Mouse (Mus musculus): ENCODE data around the gene Pxmp4. TPM values are rescaled to one million over a fixed set of nuclear protein-coding genes. Genes with fewer than 3 reads are reported as not detected.

Pxmp4 gene
- total RNA-seq, 1 experiment from 2014 or later = 18.2 TPM

- ATAC-seq (replicated peaks; ENCODE audit: low read depth, poor library complexity, severe bottlenecking) = no peak
These were observed 26.4 kb downstream of the Pxmp4 start for GRCm38 (mm10) chr2:154576876-154577743.

GRCm38 (mm10) chr2:154574271-154574670, 29.2 kb downstream of the Pxmp4 start:
- ATAC-seq (replicated peaks; ENCODE audit: low read depth, poor library complexity, severe bottlenecking) = no peak

DNA sequence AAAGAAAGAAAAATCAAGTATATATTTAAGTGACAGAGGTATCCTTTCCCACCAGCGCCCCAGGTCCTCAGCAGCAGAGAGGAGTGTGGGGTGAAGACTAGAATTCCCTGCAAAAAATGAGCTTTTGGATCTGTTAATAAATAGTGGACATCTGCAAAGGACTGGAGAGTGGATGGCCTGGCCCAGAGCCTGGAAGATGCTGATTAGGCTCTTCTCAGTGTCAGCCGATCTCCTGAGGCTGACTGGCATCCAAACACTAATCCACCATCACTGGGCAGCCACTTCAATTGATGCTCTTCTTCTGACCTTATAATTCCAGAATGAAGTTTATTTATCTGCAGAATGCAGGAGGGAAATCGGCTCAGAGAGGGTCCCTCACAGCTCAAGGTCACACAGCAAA, 30.5 kb downstream of the Pxmp4 start:
- no peak for ATAC-seq (replicated peaks; ENCODE audit: low read depth, poor library complexity, severe bottlenecking)

- no peak for ATAC-seq (replicated peaks; ENCODE audit: low read depth, poor library complexity, severe bottlenecking)
These were observed 31.5 kb downstream of the Pxmp4 start for GRCm38 (mm10) chr2:154571976-154572375.

DNA sequence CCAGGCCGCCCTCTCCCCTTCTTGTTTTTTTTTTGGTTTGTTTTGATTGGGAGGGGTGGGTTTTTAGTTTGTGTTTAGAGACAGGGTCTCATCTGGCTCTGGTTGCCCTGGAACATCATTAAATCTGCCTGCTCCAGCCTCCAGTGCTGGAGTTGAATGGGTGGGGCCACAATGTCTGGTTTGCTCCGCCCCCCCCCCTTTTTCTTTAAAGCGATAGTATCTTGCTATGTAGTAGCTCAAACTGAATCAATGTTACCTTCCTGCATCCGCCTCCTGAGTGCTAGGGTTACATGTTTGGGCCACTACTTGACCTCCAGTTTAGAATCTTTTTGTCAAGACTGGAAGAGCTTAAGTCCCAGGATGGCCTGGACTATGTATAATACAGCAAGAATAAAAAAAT, 32.2 kb downstream of the Pxmp4 start:
- ATAC-seq (replicated peaks; ENCODE audit: low read depth, poor library complexity, severe bottlenecking) = no peak

DNA sequence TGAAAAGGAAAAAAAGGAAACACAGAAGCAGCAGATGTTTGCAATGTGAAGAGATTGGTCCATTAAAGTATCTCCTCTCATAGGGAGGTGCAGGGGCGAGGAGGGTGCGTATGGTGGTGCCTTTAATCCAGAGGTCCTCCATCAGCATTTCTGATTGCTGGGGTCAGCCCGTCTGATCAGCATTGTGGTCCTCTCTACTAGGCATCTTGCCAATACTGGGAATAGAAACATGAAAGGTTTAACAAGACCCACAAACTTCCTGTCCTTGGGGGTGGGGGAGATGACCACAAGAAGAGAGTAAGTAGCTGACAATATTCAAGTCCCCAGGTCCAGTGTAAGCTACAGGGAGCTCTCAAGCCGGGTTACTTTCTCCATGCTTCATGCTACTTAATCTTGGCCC, 32.8 kb downstream of the Pxmp4 start:
- ATAC-seq (replicated peaks; ENCODE audit: low read depth, poor library complexity, severe bottlenecking) = no peak

DNA sequence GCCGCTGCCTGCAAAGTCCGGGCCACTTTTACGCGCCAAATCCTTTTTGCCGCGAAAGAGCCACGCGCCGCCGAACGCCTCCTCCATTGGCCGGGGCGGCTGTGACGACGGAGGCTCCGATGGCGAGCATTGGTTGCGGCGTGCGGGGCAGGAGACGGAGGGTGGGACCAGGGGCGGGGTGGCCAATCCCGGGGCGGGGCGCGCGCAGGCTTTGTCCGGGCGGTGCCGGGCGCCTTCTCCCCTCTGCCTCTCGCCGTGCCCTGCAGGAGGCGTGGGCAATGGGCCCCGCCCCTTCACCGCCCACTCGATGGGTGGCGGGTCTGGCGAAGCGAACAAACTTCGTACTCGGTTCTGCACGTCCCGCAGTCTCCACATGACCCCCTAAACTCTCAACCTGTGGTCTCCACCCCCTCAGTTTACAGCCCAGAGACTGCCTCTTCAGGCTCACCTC, 33.6 kb downstream of the Pxmp4 start, which contains the start of gene E2f1:
Gene E2f1 (minus strand): TSS at position 57 of the 451 bp plus-strand sequence.
- peak; percentile 80 for ATAC-seq (replicated peaks; ENCODE audit: low read depth, poor library complexity, severe bottlenecking)

GRCm38 (mm10) chr2:154569071-154569748, 34.3 kb downstream of the Pxmp4 start:
- peak; percentile 34 for ATAC-seq (replicated peaks; ENCODE audit: low read depth, poor library complexity, severe bottlenecking)

- ATAC-seq (replicated peaks; ENCODE audit: low read depth, poor library complexity, severe bottlenecking) = no peak; the same call in 1 of the 2 replicates
These were observed 35.0 kb downstream of the Pxmp4 start for GRCm38 (mm10) chr2:154568329-154569070.

DNA sequence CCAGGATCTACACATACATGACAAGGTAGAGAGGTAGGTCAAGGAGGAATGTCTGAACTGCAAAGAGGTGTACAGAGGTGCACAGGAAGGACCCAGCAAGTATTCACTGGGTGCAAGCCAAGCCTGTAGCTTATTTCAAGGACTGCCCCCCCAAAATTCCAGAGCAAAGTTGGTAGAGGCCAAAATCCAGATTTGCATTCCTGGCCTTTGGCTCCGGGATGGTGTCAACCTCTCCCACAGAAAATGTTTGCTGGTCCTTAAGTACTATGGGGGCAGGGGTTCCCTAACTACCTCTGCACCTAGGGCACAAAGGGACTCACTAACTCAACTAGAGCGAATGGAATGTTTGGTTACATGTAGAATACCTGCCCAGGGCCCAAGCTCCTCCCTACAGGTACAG, 35.7 kb downstream of the Pxmp4 start:
- ATAC-seq (replicated peaks; ENCODE audit: low read depth, poor library complexity, severe bottlenecking) = no peak

DNA sequence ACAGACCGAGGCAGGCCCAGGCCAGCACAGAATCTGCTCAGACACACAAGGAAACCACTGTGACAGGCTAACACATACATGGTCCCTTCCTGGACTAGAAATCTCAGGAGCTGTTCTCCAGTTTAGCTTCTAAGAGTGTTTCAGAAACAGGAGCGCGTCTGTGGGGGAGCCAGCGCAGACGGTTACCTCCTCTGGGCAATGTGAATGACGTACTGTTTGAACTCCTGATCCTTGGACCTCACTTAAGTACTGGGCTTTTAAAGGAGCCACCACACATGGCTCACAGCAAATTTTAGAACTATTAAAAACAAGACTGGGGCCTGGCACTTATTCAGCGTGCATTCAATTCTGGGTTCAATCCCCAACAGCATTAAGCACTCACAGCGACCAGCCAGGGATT, 36.9 kb downstream of the Pxmp4 start:
- ATAC-seq (replicated peaks; ENCODE audit: low read depth, poor library complexity, severe bottlenecking) = no peak

DNA sequence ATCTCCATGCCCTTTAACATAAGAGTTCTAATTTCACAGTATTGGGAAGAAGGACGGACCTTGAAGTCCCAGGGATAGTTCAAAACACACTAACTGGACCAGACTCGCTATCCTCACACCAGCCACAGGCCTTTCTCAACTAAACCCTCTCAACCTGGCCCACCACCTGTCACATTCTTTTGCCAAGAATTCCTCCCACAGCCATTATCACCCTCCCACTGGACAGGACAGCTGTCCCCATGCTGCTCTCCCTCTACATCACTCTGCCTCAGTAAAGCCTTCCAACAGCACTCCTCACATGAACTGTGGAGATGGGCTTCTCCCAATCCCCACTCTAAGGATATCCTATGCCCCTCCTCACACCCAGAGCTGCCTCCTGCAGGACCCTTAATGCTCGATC, 37.9 kb downstream of the Pxmp4 start:
- no peak for ATAC-seq (replicated peaks; ENCODE audit: low read depth, poor library complexity, severe bottlenecking)

DNA sequence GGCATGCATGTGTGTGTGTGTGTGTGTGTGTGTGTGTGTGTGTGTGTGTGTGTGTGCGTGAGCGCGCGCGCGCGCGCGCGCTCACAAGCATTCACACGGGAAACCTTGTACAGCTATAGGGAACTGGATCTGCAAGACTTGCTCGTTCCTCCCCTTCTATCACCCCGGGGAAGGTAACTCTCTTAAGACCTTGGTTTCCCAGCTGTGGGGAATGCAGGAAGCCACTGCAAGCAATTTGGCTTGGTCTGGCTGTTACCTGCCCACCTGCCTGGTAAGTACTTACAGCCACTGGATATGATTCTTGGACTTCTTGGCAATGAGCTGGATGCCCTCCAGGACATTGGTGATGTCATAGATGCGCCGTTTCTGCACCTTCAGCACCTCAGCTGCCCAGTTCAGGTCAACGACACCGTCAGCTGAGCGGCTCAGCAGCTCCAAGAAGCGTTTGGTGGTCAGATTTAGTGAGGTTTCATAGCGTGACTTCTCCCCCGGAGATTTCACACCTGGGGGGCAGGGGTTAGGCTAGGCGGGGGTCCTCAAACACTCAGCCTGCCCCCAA, 39.8 kb downstream of the Pxmp4 start:
- ATAC-seq (replicated peaks; ENCODE audit: low read depth, poor library complexity, severe bottlenecking) = no peak

DNA sequence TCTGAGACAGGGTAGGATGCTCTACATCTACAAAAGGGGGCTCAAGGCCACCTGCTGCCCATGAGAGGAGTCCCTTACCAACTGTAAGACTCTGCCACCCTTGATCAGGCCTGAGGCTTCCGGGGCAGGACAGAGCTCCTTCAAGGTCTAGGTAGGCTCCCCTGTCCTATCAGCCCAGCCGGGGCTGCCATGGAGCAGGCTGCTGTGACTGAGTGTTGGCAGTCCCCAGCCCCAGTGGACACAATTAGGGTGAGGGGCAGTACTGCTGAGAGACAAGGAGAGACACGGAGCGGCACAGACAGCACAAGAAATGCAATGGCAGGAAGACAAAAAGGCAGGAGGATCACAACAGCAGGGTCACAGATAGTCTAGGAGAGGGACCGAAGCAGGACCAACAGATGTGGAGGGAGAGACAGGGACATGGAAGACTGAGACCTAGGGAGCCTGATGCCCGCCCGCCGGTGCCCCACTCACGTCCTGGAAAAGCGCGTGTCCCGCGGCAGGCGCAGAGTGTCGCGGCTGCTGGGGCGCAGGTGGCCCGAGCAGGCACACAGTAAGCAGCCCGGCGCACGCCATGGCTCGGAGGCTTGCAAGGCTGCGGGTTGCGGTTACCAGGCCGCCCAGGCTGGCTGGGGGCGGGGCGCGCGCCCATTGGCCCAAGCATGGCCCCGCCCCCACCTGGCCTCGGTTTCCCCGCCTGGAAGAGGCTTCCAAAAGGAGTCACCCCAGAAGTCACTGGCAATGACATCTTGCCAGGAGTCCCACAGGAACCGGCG, 45.1 kb downstream of the Pxmp4 start, which contains the start of gene Necab3:
Gene Necab3 (minus strand): TSS at position 627 of the 776 bp plus-strand sequence.
- peak; percentile 75 for ATAC-seq (replicated peaks; ENCODE audit: low read depth, poor library complexity, severe bottlenecking)

GRCm38 (mm10) chr2:154557184-154557832, 46.2 kb downstream of the Pxmp4 start:
- no peak for ATAC-seq (replicated peaks; ENCODE audit: low read depth, poor library complexity, severe bottlenecking)

DNA sequence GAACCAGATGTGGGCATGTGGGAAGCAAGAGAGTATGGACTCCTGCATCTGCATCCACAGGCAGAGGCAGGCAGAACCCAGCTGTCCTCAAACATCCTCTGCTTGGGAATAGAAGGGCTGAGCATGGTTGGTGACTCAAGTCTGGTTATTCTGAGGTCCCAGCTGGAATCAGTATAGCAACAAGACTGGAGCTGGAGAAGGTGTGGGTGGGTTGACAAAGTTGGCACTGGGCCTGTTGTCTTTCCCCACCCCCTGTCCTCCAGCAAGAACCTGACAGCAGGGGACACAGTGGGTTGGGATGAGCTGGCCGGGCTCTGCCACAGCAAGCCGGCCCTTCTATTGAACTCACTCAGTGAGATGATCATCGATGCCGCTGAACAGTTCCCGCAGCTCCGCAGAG, 48.3 kb downstream of the Pxmp4 start:
- ATAC-seq (replicated peaks; ENCODE audit: low read depth, poor library complexity, severe bottlenecking) = no peak

DNA sequence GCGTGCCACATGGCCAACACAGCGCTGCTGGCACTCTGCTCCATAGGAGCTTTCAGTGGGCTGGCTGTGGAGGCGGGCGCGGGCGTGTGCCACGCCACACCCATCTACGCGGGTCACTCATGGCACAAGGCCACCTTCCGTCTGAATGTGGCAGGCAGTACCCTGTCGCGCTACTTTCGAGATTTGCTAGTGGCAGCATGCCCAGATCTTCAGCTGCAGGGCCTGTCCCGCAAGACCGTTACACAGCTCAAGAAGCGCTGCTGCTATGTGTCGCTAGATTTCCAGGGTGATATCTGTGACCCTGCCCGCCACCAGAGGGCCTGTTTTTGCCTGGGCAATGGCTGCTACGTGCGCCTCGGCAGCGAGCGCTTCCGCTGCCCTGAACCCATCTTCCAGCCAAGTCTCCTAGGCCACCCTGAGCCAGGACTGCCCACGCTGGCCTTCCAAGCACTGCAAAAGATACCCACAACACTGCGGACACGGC, 51.0 kb downstream of the Pxmp4 start:
- peak; percentile 75 for ATAC-seq (replicated peaks; ENCODE audit: low read depth, poor library complexity, severe bottlenecking)

DNA sequence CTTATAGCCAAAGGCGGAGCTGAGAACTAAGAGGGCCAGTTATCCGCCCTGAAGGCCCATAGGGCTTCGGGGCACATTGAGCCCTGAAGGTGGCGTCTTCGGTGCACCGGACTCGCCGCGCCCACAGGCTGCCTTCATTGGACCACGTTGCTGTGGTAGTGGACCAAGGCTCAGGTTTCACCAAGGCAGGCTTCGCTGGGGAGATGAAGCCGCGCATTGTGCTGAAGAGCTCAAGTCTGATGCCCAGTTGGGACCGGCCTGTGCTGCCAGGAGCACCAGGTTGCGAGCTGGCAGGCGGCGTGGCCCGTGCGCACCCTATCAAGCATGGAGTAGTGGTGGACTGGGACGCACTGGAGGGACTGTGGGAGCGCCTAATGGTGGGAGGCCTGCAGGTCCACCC, 51.6 kb downstream of the Pxmp4 start:
- ATAC-seq (replicated peaks; ENCODE audit: low read depth, poor library complexity, severe bottlenecking) = peak; percentile 24

GRCm38 (mm10) chr2:154551476-154551875, 52.0 kb downstream of the Pxmp4 start, which contains the start of gene Actl10:
Actl10 (plus strand) TSS chr2:154551776.
- no peak for ATAC-seq (replicated peaks; ENCODE audit: low read depth, poor library complexity, severe bottlenecking)

Data from common myeloid progenitor, adult 5-6 weeks (primary cell).